Mouse (Mus musculus): ENCODE data around the gene Rcvrn. TPM values are rescaled to one million over a fixed set of nuclear protein-coding genes. Genes with fewer than 3 reads are reported as not detected.

The Rcvrn gene
- total RNA-seq, 1 experiment from 2014 or later, result not detected

DNA sequence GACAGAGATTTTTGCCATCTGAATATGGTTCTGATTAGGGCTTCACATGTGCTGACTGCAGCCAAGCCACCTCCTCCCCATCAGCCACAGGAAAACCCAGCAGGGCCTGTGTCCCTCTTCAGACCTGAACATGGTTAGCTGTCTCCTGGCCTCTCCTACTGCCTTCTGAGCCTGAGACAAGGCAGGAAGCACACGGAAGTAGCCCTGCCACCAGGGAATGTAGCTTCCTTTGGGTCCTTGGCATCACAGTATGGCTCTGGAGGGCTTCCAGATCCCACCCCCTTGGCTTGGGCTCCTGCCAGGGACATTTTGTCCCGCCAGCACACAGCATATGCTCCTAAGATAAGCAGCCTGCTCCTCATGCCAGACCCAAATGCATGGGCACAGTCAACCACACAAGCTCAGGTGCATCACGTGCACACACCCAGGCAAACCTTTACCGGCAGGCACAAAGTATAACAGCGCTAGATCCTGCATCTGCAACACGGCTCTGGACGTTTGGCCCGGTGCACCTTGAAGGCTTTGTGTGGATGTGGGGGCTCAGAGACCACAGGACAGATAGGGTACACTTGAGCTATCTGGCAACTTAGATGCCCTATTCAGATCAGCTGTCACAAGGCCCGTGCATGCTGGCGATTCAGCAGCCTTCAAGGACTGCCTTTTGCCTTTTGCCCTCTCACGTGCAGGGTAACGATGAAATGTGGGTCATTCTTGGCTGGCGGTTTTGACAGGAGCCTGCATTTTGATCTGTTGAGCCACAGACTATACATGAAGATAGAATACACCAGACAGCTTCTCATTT lies 27.4 kb upstream of the Rcvrn start:
- no peak for ATAC-seq (replicated peaks; ENCODE audit: insufficient number of reproducible peaks, low FRiP score, low TSS enrichment, poor library complexity, severe bottlenecking)

DNA sequence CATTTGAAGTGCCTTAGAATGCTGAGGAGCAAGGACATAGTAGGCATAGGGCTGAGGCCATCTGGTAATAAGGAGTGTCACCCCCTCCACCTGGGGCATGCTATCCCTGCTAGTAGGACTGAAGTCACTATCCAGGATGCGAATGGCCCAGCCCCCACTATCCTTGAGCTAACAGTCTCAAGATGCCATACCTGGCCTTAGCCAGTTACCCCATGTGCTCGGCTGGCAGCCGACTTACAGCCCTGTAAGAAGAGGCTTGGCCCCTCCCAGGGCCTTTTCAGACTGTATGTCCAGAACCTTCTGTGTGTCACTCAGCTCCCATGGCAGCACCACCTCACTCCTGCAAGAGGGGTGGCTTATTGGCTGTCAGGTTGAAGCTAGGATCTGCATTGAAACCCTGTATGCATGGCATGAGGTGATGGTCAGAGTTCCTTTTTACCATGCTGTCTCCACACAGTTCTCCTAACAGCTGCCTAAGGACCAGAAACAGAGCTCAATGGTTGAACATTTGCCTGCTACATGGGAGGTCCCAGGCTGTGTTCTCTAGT lies 26.6 kb upstream of the Rcvrn start:
- no peak for ATAC-seq (replicated peaks; ENCODE audit: insufficient number of reproducible peaks, low FRiP score, low TSS enrichment, poor library complexity, severe bottlenecking)

DNA sequence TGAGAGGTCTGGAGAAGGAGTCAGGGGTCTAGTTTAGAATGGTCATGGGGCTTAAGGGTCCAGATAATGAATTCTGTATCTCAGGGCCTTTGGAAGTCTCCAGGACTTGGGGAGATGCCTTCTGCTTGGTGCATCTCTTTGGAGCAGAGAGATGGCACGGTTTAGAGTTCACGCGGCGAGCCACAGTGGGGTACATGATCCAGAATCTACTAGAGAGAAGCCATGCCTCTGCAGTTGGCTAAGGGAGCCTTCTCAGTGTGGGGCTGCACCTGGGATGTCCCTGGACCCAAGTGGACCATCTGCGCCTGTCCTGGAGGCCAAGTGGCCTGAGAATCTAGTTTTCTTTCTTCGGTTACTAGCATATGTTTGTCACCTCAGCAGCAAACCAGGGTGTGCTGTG lies 25.1 kb upstream of the Rcvrn start:
- no peak for ATAC-seq (replicated peaks; ENCODE audit: insufficient number of reproducible peaks, low FRiP score, low TSS enrichment, poor library complexity, severe bottlenecking)

DNA sequence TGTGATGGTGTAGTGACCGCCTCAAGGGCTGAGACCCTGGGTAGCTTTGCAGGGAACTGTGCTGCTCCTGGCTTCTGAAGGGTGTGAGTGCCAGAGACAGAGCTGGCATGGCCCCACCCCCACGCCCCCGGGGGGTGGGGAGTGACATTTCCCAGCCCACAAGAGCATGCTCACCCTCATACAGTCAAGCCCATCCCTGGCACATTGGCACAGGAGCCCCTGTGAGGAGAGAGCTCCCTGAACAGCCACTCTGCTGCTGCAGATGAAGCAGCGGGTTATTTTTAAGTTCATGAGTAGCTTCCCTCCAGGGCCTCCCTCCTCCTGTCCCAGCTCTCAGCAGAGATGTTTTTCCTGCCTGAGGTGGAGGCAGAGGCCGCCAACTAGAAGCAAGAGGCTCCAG lies 23.0 kb upstream of the Rcvrn start:
- no peak for ATAC-seq (replicated peaks; ENCODE audit: insufficient number of reproducible peaks, low FRiP score, low TSS enrichment, poor library complexity, severe bottlenecking)

DNA sequence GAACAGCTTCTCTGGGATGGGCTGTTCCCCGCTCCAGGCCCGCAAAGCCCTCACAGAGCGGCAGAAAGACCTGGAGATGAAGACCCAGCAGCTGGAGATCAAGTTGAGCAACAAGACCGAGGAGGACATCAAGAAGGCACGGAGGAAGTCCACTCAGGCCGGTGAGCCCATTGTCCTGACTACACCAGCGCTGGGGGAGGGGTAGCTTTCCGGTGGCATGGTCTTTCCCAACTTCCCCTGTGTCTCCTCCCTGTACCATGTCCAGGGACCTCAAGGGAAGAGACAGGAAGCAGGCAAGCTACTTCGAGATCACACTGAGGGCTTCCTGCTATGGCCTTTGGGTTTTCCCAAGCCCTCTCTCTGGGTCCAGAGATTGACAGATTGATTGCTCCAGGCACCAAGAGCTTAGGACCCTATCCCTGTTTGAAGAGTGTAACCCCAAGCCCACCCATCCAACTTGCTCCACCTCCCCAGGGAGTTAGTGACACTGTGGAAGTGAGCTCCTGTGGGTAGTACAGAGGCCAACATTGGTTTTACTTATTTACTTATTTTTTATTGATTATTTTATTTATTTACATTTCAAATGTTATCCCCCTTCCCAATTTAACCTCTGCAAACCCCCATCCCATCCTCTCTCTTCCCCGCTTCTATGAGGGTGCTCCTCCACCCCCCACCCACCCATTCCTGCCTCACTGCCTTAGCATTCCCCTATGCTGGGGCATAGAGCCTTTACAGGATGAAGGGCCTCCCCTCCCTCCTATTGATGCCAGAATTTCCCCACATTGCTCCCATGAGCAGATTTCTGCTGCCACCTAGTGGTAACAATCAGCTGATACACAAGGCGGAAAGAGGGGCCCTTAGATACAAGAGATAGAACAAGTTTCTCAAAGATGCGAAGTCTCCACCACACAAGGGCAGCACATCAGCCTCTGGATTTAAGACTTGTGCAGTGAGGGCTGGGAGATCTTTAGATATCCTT lies 19.3 kb upstream of the Rcvrn start:
- no peak; the same call in 1 of the 2 replicates for ATAC-seq (replicated peaks; ENCODE audit: insufficient number of reproducible peaks, low FRiP score, low TSS enrichment, poor library complexity, severe bottlenecking)

DNA sequence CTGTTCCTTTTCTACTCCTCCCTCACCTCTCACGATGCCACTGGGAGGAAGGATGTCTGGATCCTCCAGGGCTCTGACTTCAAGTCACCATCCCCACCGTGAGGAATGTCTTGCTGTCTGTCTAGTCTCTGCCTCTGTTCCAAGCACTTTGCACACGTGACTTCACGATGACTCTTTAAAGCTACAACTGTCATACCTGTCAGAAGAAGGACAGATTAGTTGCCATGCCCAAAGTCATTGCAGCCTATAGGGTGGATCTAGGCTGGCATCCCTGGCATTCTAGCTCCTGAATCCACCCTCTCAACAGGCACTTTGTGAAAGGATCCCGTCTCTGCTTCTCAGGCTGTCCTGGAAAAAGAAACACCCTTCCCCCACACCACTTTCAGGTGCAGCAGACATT lies 15.8 kb upstream of the Rcvrn start:
- ATAC-seq (replicated peaks; ENCODE audit: insufficient number of reproducible peaks, low FRiP score, low TSS enrichment, poor library complexity, severe bottlenecking), result no peak

DNA sequence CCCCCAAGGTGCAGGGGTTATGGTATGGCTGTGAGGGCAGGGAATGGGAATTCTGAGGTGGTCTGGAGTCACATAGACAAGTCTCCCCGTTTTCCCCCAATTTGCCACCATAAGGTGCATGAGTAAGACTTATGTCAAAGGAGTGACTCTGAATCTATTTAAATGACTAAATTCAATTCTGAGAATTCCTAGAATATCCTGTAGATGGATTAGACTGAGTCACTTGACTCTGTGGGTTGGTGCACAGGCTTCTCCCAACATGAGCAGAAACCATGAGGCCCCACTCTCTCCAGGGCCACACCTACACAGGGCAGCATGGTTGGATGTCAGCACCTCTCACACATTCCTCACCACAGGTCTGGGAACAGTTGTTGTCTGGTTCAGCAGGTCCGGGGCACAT lies 15.2 kb upstream of the Rcvrn start:
- ATAC-seq (replicated peaks; ENCODE audit: insufficient number of reproducible peaks, low FRiP score, low TSS enrichment, poor library complexity, severe bottlenecking), result no peak

DNA sequence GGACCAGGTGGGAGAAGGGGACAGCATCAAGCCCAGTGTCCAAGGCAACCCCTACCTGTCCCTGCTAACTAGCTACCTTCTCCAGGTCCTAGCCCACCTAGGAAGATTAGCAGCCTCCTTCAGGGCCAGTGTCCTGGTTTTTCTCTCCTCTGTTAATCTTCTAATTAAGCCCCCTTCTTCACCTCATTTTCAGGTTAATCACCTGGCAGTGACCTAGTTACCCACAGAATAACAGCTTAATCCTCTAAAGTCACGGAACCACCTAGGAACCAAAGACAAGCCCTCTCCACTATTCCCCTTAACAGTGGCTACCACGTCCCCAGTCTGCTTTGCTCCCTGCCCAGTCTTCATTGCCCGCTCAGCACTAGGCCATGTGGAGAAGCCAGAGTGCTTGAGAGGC lies 13.3 kb upstream of the Rcvrn start:
- no peak for ATAC-seq (replicated peaks; ENCODE audit: insufficient number of reproducible peaks, low FRiP score, low TSS enrichment, poor library complexity, severe bottlenecking)

DNA sequence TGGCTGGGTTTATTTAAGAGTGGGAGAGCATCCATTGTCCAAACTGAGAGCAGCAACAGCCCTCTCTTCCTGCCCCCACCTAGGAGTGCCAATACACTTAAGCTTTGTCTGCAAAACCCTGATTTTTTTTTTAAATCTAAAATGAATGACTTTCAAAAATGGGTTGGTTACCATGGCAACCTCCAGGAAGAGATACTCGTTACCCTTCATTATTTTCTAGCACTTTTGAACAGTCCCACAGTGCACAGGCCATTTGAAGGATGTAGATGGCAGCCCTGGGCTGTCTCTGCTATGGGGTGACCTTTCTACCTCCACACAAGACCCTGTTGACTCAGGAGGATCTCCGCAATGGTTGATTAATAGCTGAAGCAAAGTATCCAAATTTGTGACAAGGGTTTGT lies 9.0 kb upstream of the Rcvrn start:
- ATAC-seq (replicated peaks; ENCODE audit: insufficient number of reproducible peaks, low FRiP score, low TSS enrichment, poor library complexity, severe bottlenecking), result no peak

DNA sequence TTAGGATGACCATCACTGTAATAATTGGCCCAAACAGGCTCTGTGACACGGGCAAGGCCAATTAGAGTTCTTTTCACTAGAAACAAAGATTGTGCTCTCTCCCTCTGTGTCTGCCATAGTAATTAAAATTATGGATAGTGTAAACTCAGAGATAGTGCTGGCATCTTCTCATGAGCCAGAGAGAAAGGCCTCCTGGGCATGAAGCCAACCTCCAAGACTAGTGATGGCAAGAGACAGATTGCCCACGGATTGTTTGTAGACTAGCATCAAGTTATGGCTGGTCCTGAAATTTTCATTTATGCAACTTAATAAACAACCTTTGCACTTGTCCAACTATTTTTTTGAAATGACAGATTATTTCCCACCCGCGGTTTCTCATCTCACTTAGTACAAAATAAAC lies 17.9 kb downstream of the Rcvrn start:
- ATAC-seq (replicated peaks; ENCODE audit: insufficient number of reproducible peaks, low FRiP score, low TSS enrichment, poor library complexity, severe bottlenecking), result no peak

DNA sequence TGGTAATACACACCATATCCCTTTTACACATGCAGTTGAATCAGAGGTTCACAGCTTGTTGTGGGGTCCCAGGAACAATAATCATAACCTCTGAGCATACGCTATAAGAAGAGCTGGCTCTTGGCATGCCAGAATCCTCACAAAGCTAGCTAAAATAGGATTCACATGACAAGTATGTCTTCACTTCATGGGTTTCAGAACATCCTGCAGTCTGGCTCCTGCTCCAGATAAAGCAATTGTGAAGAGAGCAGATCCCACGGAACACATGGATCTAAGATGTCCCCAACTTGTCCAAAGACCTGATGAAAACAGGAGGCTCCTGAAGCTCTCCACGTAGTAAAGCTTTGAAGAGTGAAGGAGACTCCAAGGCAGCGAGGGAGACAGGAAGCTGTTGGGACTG lies 20.3 kb downstream of the Rcvrn start:
- ATAC-seq (replicated peaks; ENCODE audit: insufficient number of reproducible peaks, low FRiP score, low TSS enrichment, poor library complexity, severe bottlenecking), result no peak

DNA sequence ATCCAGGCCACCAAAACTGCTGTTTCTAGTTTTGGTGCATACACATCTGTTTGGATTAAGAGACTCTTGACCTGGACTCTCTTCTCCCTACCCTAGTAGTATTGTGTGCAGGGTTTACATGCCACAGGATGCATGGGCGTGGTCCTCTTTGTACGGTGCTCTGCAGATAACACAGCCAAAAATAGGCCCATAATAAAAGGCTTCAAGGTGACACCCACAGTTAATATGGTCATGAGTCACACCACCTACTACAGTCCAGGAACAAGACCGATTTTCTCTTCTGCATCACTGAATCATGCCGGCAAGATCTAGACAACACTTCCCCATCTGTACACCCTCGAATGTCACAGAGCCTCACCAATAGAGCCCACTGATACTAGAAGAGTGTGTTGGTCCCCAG lies 26.4 kb downstream of the Rcvrn start:
- no peak for ATAC-seq (replicated peaks; ENCODE audit: insufficient number of reproducible peaks, low FRiP score, low TSS enrichment, poor library complexity, severe bottlenecking)

DNA sequence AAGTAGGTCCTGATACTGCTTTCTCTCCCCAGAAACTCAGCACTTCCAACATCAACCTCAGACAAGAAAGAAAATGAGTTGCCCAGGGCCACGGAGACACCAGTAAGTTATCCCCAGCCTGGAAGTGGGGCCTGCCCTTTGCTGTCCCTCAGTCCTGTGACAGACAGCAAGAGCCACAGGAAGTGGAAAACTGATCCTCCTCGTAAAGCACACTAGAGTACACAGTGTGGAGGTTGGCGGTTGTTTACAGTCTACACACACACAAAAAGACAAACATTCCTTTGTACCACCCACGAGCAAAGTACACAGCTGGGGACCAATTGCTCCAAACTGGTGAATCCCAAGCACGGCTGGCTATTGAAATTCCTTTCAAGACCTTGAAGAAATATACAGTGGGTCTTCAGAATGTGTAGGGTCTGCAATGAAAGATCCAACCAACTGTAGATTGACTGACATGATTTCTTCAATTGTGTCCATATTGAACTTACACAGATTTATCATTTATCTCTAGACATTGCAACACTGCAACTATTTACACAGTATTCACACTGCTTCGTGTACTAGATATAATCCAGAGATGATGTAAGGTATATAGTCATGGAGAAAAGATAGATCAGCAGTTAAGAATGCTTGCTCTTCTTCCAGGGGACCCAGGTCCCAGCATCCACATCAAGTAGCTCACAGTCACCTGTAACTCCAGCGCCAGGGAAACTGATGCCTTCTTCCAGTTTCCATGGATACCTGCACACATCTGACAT lies 27.5 kb downstream of the Rcvrn start:
- no peak for ATAC-seq (replicated peaks; ENCODE audit: insufficient number of reproducible peaks, low FRiP score, low TSS enrichment, poor library complexity, severe bottlenecking)

DNA sequence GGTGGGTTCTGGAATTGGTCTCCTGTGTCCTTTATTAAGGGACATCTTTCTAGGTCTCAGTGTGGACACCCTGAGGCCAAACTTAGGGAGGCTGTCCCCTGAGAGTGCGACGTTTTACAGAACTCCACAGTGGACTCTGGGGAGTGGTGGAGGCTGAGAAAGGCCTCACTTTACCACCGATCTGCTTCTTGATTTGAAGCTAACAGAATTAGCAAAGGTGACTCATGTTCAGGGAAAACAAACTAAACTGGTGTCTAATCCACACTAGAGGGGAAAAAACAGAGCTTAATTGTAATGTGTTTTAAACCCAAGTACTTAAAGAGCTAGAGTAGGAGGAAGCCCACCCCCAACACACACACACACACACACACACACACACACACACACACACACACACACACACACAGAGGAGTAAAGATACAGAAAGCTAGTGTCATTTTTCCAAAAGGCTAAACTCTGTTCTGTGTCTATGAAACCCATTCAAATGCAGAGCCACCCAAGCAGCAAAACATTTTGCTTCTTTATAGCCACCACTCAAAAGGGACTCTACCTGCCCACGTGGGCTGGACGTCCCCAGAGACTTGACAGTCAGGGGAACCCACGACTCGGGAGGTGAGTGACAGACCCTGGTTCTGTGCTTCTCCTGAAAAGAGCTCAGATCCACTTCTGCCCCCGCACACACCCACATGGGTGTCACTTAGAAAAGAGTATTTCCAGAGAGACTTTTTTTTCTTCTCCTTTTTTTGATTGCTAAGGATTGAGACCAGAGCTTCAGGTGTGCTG lies 28.3 kb downstream of the Rcvrn start:
- ATAC-seq (replicated peaks; ENCODE audit: insufficient number of reproducible peaks, low FRiP score, low TSS enrichment, poor library complexity, severe bottlenecking), result no peak

DNA sequence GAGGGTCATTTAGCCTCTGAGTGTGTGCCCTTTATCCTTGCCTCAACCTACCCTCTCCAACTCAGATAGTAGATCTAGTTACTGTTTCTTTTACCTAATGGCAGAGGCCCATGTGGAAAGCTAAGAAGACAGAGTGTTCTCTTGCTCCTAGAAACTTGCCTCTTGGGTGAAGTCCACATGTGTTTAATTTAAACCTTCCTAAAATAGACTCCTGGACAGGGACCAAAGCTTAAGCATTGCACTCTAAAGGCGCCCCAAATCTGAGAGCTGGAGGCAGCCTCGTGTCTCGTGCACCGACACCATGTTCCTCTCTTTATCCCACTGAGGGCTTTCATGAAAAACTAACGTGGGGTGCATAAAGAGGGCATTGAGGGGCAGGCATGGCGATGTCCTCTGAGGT lies 32.0 kb downstream of the Rcvrn start:
- ATAC-seq (replicated peaks; ENCODE audit: insufficient number of reproducible peaks, low FRiP score, low TSS enrichment, poor library complexity, severe bottlenecking), result no peak

DNA sequence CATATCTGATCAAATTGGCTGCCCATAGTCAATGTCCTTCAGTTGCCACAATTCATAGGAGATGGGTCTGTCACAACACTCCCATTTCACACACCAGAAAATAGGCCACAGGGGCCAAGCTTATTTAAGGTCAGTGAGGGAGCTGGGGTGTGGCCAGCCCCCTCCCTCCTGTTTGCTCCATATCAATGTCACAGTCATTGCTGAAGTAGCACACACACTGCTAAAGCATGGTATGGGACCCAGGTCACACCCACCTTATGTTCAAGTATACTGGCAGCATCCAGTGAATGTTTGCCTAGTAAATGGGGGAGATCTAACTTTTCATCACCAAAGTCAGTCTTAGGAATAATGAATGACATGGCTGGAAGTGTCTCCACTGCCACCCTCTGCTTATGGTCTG lies 33.6 kb downstream of the Rcvrn start:
- no peak for ATAC-seq (replicated peaks; ENCODE audit: insufficient number of reproducible peaks, low FRiP score, low TSS enrichment, poor library complexity, severe bottlenecking)

DNA sequence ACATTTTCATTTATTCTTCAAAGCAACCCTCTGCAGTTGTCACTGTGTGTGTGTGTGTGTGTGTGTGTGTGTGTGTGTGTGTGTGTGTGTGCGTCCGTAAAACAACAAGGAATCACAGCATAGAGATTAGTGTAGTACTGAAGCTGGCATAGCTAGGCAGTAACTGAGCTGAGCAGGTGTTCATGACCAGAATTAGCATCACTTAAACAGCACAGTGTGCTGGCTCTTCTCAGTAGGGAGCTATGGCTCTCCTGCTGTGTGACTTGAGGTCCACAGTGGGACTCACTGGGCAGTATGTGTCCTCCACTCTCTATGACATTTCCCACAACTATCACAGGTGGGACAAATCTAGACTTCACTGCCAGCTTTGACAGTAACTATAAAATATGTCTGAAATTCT lies 35.9 kb downstream of the Rcvrn start:
- ATAC-seq (replicated peaks; ENCODE audit: insufficient number of reproducible peaks, low FRiP score, low TSS enrichment, poor library complexity, severe bottlenecking), result no peak

DNA sequence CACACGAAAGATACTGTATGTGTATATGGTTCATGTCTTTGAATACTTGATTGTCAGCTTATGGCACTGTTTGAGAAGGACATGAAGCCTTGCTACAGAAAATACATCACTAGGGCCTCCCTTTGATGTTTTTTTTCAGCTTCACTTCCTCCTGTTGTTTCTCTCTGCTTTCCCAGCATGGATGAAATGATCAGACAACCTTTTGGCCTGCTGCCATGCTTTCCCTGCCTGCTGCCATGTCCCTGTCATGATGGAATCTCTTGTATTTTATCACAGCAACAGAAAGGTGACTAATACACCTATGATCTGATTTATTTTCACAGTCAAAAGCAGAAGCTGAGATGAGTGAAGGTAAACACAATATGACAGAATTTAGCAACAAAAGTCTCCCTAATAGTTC lies 38.6 kb downstream of the Rcvrn start:
- ATAC-seq (replicated peaks; ENCODE audit: insufficient number of reproducible peaks, low FRiP score, low TSS enrichment, poor library complexity, severe bottlenecking), result no peak

Data from monocyte, adult 5-6 weeks (primary cell).